Mouse (Mus musculus): Measurements from ENCODE around the gene Ticrr. TPM values are rescaled to one million over a fixed set of nuclear protein-coding genes. Genes with fewer than 3 reads are reported as not detected.

The Ticrr gene
- polyA plus RNA-seq, 1 experiment from 2014 or later, result 8.9 TPM

Other genes starting within 250 kb of the Ticrr start
- 32.7 and 42.6 TPM in 2 replicates for gene Polg, start 193.8 kb upstream of the Ticrr start, polyA plus RNA-seq (2015; fragmentation: Nextera tagmentation; extraction: Ambion mirVana)
- gene Rhcg, start 42.5 kb upstream of the Ticrr start, polyA plus RNA-seq (2015; fragmentation: Nextera tagmentation; extraction: Ambion mirVana), result 0.35 TPM in 1 of 2 replicates, not detected in the other
- 6.2 and 7.6 TPM in 2 replicates for gene Kif7, start 55.5 kb downstream of the Ticrr start, polyA plus RNA-seq (2015; fragmentation: Nextera tagmentation; extraction: Ambion mirVana)
- gene Plin1, start 72.7 kb downstream of the Ticrr start, polyA plus RNA-seq (2015; fragmentation: Nextera tagmentation; extraction: Ambion mirVana), result 0.05 TPM in 1 of 2 replicates, not detected in the other
- 12.8 and 13.0 TPM in 2 replicates for gene Pex11a, start 82.9 kb downstream of the Ticrr start, polyA plus RNA-seq (2015; fragmentation: Nextera tagmentation; extraction: Ambion mirVana)
- gene Wdr93, start 83.0 kb downstream of the Ticrr start, polyA plus RNA-seq (2015; fragmentation: Nextera tagmentation; extraction: Ambion mirVana), result 1.4 and 3.1 TPM in 2 replicates
- 0.12 and 0.13 TPM in 2 replicates for gene Mesp1, start 133.6 kb downstream of the Ticrr start, polyA plus RNA-seq (2015; fragmentation: Nextera tagmentation; extraction: Ambion mirVana)
- gene Mesp2, start 150.5 kb downstream of the Ticrr start, polyA plus RNA-seq (2015; fragmentation: Nextera tagmentation; extraction: Ambion mirVana), result 0.55 and 0.67 TPM in 2 replicates
- 24.9 and 31.1 TPM in 2 replicates for gene Anpep, start 200.9 kb downstream of the Ticrr start, polyA plus RNA-seq (2015; fragmentation: Nextera tagmentation; extraction: Ambion mirVana)

All from embryonic facial prominence, embryonic 15.5 days (tissue).